Mouse (Mus musculus): ENCODE measurements around the gene Asap2. TPM values are rescaled to one million over a fixed set of nuclear protein-coding genes. Genes with fewer than 3 reads are reported as not detected.

Gene Asap2
- polyA plus RNA-seq, 1 experiment from 2014 or later, result 8.4 TPM

DNA sequence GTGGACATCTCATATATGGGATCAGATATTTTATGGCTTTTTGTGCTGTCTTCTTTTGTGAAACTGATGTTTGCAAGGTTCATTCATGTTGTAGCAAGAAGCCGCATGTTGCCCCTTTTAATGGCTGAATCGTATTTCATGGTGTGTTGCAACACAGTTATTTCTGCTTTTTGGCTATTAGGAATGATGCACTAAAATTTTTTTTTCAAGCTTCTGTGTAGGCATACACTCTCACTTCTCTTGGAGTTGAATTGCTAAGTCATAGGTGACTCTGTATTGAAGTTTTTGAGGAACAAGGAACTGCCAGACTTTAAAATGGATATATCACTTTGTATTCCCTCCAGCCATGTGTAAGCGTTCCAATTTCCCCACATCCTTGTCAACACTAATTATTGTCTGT, 132.6 kb downstream of the Asap2 start:
- 91% methylated on average over 3 of the region's 3 CpGs for WGBS
- DNase-seq (ENCODE audit: low spot score), result no peak

DNA sequence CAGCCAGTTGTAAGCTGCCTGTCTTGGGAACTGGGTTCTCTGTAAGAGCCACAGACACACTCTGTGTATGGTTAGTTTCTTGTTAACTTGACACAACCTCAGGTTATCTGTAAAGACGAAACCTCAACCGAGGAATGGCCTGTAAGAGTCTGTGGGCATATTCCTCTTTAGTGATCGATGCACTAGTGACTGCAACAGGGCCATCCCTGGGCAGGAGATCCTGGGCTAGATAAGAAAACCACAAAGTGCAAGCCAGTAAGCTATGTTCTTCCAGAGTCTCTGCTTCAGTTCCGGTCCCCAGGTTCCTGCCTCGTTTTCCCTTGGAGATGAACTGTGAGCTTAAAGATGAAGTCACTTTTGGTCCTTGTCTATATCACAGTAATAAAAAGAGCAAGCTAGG, 133.4 kb downstream of the Asap2 start:
- no peak for DNase-seq (ENCODE audit: low spot score)
- no peaks in the 10 kb centered on the region for H3K36me3 ChIP-seq
- H3K9me3 ChIP-seq, result no peaks in the 10 kb centered on the region
- H3K4me1 ChIP-seq, result peaks cover 35% of the 10 kb centered on the region
- no peak overlapping the region for H3K4me3 ChIP-seq
- WGBS, result 63% methylated on average over 5 of the region's 5 CpGs
- H3K27me3 ChIP-seq (ENCODE audit: insufficient read depth, poor library complexity, severe bottlenecking), result no peaks in the 10 kb centered on the region
- no peak overlapping the region for H3K27ac ChIP-seq

More for the DNA sequence above, 132.6 kb downstream of the Asap2 start:
- Histone ChIP-seq H3K9me3 (no peaks in the 10 kb centered on the region), H3K27ac (no peak overlapping the region), H3K27me3 (ENCODE audit: insufficient read depth, poor library complexity, severe bottlenecking) (no peaks in the 10 kb centered on the region), H3K4me3 (no peak overlapping the region), H3K36me3 (no peaks in the 10 kb centered on the region), H3K4me1 (peaks cover 30% of the 10 kb centered on the region)

DNA sequence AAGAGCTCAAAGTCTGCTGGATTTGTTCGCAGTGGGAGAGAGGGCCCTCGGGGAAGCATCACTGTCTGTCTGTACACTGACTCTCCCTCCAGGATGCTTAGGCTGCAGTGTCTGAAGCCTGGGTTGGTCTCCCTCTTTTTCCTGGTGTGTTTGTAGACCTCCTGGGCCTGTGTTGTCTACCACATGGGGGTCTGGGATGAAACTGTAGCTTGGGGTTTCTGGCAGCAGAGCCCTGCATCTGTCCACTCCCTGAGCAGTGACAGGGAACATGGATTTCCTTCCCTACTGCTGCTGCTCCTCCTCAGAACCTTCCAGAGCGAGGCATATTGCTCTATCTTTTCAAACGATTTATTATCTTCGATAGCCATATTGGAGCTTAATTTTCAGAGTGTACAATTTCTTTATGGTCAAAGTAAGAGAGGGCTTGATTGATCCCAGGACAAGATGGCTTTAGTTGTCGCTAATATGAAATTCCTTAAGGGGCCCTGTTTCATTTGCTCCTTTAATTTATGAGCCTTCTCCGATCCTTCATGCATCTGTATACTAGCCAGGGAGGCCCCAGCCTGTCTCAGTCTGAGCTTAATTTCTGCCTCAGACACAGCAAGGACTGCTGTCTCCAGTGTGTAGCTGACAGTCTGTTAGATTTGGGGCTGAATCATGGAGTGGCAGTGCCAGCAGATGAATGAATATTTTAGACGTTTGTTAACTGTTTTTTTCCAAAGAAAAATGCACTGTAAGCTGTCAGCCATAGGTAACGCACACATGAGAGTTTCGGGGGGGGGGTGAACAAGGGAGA, 135.6 kb downstream of the Asap2 start:
- H3K27me3 ChIP-seq (ENCODE audit: insufficient read depth, poor library complexity, severe bottlenecking), result no peaks in the 10 kb centered on the region
- no peak for DNase-seq (ENCODE audit: low spot score)
- no peaks in the 10 kb centered on the region for H3K36me3 ChIP-seq
- 73% methylated on average over 10 of the region's 10 CpGs for WGBS
- H3K9me3 ChIP-seq, result no peaks in the 10 kb centered on the region
- H3K4me3 ChIP-seq, result no peak overlapping the region
- peak overlapping the region; percentile 44; the same call in 1 of the 2 replicates for H3K27ac ChIP-seq
- peaks cover 43% of the 10 kb centered on the region for H3K4me1 ChIP-seq

DNA sequence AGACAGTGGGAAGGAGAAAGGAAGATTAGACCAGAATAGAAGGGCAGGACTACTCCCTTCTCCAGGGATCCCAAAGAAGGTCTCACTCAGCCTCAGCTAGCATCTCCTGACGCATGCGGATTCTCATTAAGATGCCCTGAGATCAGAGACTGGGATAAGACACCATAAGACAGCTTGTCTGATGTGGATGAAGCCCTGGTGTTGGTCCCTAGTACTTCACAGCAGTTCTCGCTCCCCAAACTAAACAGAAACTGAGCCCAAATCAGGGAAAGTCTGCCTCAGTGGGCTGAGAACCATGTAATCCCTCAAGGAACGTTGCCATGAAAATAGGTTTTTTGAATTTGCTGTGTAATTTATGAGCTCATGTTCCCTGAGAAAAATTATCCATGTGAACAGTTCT, 136.3 kb downstream of the Asap2 start:
- H3K4me3 ChIP-seq, result no peak overlapping the region
- no peak overlapping the region for H3K27ac ChIP-seq
- no peaks in the 10 kb centered on the region for H3K36me3 ChIP-seq
- no peaks in the 10 kb centered on the region for H3K27me3 ChIP-seq (ENCODE audit: insufficient read depth, poor library complexity, severe bottlenecking)
- H3K9me3 ChIP-seq, result no peaks in the 10 kb centered on the region
- WGBS, result 85% methylated on average over 4 of the region's 4 CpGs
- DNase-seq (ENCODE audit: low spot score), result no peak
- peaks cover 48% of the 10 kb centered on the region for H3K4me1 ChIP-seq

DNA sequence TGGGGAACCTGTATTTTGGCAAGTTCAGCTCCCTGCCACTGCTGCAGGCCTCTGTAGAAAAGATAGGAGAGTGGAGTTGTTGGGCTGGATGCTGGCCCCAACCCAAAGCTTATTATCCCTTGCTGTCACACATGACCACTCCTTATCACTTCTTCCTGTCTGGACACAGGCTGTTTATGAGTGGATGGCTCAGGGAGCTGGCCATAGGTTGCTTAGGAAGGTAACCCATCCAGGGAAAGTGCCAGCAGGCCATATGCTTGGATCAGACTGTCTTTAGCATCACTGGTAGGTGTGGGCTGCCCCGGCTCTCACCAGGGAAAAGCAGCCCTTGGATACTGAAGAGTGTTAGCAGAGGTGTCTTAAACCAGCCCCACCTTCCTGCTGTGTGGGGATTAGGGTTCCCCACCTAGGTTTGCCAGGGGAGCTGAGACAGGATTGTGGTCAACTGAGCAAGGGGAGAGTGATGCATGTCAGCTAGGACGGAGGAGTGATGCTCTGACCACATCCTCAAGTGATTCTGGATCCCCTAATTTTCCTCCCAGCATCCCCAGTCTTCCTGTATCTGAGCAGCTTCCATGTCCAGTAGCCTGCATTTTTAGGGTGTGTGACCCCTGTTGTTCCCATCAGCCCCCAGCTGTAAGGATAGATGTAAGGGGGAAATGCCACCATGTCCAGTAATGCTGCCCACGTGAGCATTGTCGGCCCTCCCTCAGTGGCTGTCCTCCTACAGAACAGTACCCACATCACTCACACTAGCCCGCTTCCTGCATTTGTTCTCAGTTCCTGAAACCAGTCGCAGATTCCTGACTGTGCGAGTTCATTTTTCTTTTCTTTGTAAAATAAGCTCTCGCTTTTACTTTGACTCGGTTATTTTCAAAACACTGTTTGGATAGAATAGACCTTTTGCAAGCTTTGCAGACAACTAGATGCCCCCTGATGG, 138.9 kb downstream of the Asap2 start:
- H3K4me1 ChIP-seq, result peaks cover 74% of the 10 kb centered on the region
- 69% methylated on average over 9 of the region's 9 CpGs for WGBS

DNA sequence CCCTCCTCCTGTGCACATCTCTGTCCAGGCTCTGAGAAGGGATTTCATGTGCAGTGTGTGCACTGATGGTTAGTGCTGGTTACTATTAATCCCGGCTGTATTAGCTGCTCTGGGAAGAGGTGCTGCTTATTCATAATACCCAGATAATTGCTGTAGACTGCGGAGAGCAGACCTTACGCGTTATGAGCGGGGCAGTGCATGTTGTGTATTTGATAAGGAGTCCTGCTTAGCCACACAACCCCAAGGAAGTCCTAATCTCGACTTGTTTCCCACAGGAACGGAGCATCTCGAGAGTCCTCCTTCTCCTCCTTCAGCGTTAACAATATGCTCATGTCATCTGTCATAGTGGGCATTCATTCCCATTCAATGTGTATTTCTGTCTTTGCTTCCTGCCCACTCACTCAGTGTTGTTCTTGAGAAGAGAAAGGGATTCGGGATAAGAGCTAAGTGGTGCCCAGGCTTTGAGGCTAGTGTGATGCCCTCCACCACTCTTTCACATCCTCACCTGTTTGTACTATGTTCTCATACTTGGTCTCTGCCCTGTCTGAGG, 140.1 kb downstream of the Asap2 start:
- Histone ChIP-seq H3K27me3 (ENCODE audit: insufficient read depth, poor library complexity, severe bottlenecking) (no peaks in the 10 kb centered on the region), H3K27ac (no peak overlapping the region), H3K4me1 (peaks cover 75% of the 10 kb centered on the region), H3K9me3 (no peaks in the 10 kb centered on the region), H3K4me3 (no peak overlapping the region), H3K36me3 (no peaks in the 10 kb centered on the region)
- no peak for DNase-seq (ENCODE audit: low spot score)
- 56% methylated on average over 10 of the region's 10 CpGs for WGBS

More for the DNA sequence above, 138.9 kb downstream of the Asap2 start:
- Histone ChIP-seq H3K9me3 (no peaks in the 10 kb centered on the region), H3K36me3 (no peaks in the 10 kb centered on the region), H3K4me3 (no peak overlapping the region), H3K27me3 (ENCODE audit: insufficient read depth, poor library complexity, severe bottlenecking) (no peaks in the 10 kb centered on the region), H3K27ac (peak overlapping the region; percentile 52; the same call in 1 of the 2 replicates)
- no peak for DNase-seq (ENCODE audit: low spot score)

DNA sequence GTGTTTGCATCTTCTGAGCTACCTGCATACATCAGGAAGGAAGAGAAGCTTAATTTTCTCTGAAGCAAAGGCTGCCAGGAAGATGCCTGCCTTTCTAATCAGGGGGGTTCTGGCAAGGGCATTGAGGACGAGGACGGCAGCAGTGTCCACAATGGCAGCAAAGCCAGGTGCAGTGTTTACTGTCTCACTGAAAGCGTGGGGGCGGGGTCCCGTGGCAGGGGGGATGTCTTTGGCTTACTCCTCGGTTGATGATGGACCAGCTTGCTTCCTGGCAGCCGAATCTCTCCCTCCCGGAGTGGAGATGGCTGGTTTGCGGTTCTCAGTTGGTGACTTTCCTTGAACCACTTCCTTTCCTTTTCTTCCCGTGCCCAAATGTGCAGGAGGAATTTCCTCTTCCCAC, 142.3 kb downstream of the Asap2 start:
- no peaks in the 10 kb centered on the region for H3K9me3 ChIP-seq
- H3K36me3 ChIP-seq, result no peaks in the 10 kb centered on the region
- peaks cover 83% of the 10 kb centered on the region for H3K4me1 ChIP-seq
- 0 out of 2 replicates have a peak overlapping the region, but pooled peaks have one; percentile 6 for H3K4me3 ChIP-seq
- H3K27ac ChIP-seq, result peak overlapping the region; percentile 80
- 34% methylated on average over 10 of the region's 10 CpGs for WGBS
- H3K27me3 ChIP-seq (ENCODE audit: insufficient read depth, poor library complexity, severe bottlenecking), result no peaks in the 10 kb centered on the region
- DNase-seq (ENCODE audit: low spot score), result no peak

DNA sequence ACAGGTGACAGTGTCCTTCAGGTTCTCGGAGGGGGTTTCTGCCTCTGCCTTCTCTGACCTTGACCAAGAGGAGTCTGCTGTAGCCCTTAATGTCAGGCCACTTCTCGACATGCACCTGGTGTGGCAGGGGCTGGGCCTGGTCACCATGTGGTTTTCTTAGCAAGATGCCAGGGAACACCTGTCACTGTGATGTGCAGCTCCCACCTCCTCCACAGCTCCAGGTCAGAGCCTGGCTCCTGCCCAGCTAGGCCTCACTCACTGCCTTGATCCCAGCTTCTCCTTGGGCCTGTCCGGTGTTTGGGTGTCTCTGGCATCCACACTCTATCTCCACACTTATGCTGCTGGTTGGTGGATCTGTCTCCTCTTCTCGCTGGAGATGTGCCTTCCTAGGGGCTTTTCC, 142.8 kb downstream of the Asap2 start:
- peaks cover 79% of the 10 kb centered on the region for H3K4me1 ChIP-seq
- peak overlapping the region; percentile 80 for H3K27ac ChIP-seq
- DNase-seq (ENCODE audit: low spot score), result no peak
- H3K27me3 ChIP-seq (ENCODE audit: insufficient read depth, poor library complexity, severe bottlenecking), result no peaks in the 10 kb centered on the region
- H3K9me3 ChIP-seq, result no peaks in the 10 kb centered on the region
- WGBS, result 54% methylated on average over 4 of the region's 4 CpGs
- H3K4me3 ChIP-seq, result 0 out of 2 replicates have a peak overlapping the region, but pooled peaks have one; percentile 6
- H3K36me3 ChIP-seq, result no peaks in the 10 kb centered on the region

DNA sequence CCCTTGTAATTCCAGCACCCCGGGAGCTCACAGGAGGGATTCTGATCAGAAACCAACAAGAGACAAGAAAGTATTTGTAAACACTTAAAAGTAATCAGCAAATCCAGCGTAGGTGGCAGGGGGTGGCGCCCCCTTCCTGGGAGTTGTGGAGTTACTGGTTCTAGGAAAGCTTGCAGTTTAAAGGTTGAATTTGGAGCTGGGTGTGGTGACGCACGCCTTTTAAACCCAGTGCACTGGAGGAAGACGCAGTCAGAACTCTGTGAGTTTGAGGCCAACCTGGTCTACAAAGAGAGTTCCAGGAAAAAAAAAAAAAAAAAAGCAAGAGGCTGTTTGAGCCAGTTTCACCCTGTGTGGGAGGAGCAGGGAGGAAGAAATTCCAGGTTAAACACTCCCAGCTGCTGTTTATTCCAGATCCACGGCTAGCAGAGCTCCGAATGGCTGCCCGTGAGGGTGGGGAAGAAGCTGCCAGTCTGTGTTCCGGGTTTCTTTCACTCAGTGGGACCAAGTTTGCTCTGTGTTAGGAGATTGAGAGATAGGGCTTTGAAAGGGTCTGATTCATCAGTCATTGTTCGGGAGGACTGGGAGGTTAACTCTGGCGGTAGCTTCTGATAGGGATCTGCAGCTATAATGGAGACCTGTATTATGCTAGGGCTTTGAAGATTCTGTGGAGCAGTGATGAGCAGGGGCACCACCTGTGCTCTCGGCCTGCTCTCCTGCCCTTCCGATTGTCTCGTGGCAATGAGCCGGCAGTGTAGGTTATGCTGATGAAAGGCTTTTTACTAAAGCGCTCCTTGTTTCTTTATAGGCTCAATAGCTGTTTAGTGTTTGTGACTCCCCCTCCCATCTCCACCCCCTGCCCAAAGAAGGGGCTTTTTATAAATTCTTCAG, 144.0 kb downstream of the Asap2 start:
- no peak for DNase-seq (ENCODE audit: low spot score)
- 58% methylated on average over 17 of the region's 17 CpGs for WGBS
- peaks cover 77% of the 10 kb centered on the region for H3K4me1 ChIP-seq
- H3K36me3 ChIP-seq, result no peaks in the 10 kb centered on the region
- no peaks in the 10 kb centered on the region for H3K27me3 ChIP-seq (ENCODE audit: insufficient read depth, poor library complexity, severe bottlenecking)
- H3K27ac ChIP-seq, result peak overlapping the region; percentile 80; the same call in 1 of the 2 replicates
- no peaks in the 10 kb centered on the region for H3K9me3 ChIP-seq
- no peak overlapping the region for H3K4me3 ChIP-seq

DNA sequence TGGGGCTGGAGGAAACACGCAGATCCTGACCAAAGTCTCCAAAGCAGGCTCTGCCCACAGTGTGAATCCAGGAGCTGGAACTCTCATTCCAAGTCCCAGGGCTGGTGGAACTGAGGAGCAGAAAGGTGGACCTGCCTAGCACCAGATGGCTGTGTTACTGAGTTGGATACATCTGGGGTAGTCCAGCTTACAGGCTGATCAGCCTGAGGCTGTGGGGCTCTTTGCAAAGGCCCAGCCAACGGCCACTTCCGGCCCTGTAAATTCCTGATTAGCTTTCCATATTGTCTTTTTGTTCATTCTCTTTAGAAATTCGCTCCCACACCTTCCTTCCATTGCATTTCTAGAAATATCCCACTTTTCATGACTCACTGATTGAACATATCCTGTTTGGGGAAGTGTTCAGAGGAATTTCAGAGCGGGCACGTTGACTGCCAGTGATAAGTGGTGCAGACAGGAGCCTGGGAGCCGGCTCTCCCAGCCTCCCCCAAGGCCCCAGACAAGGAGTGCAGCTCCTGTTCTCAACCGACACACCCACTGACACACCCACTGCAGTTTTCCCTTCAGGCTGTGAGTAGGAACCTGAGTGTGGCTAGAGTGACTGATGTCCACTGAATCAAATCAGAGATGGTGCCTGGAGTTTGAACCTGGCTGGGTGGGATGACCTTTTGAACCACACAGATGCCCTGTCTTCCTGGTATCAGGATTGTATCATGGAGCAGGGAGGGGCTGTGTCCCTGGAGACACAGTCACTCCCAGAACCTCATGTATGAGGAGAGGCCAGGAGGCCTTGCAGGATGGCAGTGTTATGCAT, 145.6 kb downstream of the Asap2 start:
- H3K36me3 ChIP-seq, result no peaks in the 10 kb centered on the region
- H3K9me3 ChIP-seq, result no peaks in the 10 kb centered on the region
- DNase-seq (ENCODE audit: low spot score), result peak; percentile 88
- no peaks in the 10 kb centered on the region for H3K27me3 ChIP-seq (ENCODE audit: insufficient read depth, poor library complexity, severe bottlenecking)
- 24% methylated on average over 8 of the region's 8 CpGs for WGBS
- H3K27ac ChIP-seq, result peak overlapping the region; percentile 84
- peaks cover 74% of the 10 kb centered on the region for H3K4me1 ChIP-seq
- no peak overlapping the region for H3K4me3 ChIP-seq

DNA sequence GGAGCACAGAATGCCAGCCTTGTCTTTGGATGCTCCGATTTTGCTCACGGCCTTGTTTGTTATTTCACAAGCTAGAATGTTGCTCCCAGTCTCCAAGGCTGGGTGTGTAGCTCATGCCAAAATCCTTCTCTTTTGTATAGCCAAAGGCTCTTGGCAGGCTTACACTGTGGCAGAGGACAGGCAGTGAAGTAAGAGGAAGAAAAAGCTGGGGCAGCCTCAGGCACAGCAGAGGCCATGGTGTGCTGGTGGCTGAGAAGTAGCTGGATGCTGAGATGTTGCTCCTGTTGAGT, 146.1 kb downstream of the Asap2 start:
- Histone ChIP-seq H3K4me1 (peaks cover 73% of the 10 kb centered on the region), H3K4me3 (no peak overlapping the region), H3K9me3 (no peaks in the 10 kb centered on the region), H3K36me3 (no peaks in the 10 kb centered on the region), H3K27ac (peak overlapping the region; percentile 62; the same call in 1 of the 2 replicates), H3K27me3 (ENCODE audit: insufficient read depth, poor library complexity, severe bottlenecking) (no peaks in the 10 kb centered on the region)
- 72% methylated on average over 2 of the region's 2 CpGs for WGBS
- no peak for DNase-seq (ENCODE audit: low spot score)

All from heart, embryonic 10.5 days (tissue).